Mouse (Mus musculus): ENCODE measurements around the gene Sox2.

Sox2 gene

GRCm38 (mm10) chr3:34643067-34643466 lies 7.1 kb upstream of the Sox2 start:
- ATAC-seq (ENCODE audit: low TSS enrichment): no peak

- ATAC-seq (ENCODE audit: low TSS enrichment): no peak
Measured at GRCm38 (mm10) chr3:34643536-34644115, 6.6 kb upstream of the Sox2 start.

- ATAC-seq (ENCODE audit: low TSS enrichment): no peak
Measured at GRCm38 (mm10) chr3:34646169-34646568, 4.0 kb upstream of the Sox2 start.

- no peak for ATAC-seq (ENCODE audit: low TSS enrichment)
Measured at GRCm38 (mm10) chr3:34647688-34648087, 2.5 kb upstream of the Sox2 start.

- ATAC-seq (ENCODE audit: low TSS enrichment): no peak
Measured at GRCm38 (mm10) chr3:34648105-34648832, 1.9 kb upstream of the Sox2 start.

- peak; percentile 25 for ATAC-seq (ENCODE audit: low TSS enrichment)
Measured at GRCm38 (mm10) chr3:34648833-34649719, 1.1 kb upstream of the Sox2 start.

GRCm38 (mm10) chr3:34650621-34651361 lies 586 bp downstream of the Sox2 start:
- ATAC-seq (ENCODE audit: low TSS enrichment): no peak

GRCm38 (mm10) chr3:34651486-34652170 lies 1.4 kb downstream of the Sox2 start:
- no peak for ATAC-seq (ENCODE audit: low TSS enrichment)

- ATAC-seq (ENCODE audit: low TSS enrichment): no peak
Measured at GRCm38 (mm10) chr3:34652616-34653015, 2.4 kb downstream of the Sox2 start.

- ATAC-seq (ENCODE audit: low TSS enrichment): no peak
Measured at GRCm38 (mm10) chr3:34653235-34653976, 3.2 kb downstream of the Sox2 start.

GRCm38 (mm10) chr3:34653977-34654500 lies 3.8 kb downstream of the Sox2 start:
- ATAC-seq (ENCODE audit: low TSS enrichment): no peak

- no peak for ATAC-seq (ENCODE audit: low TSS enrichment)
Measured at GRCm38 (mm10) chr3:34654781-34655180, 4.6 kb downstream of the Sox2 start.

- no peak for ATAC-seq (ENCODE audit: low TSS enrichment)
Measured at GRCm38 (mm10) chr3:34655311-34656075, 5.3 kb downstream of the Sox2 start.

GRCm38 (mm10) chr3:34656153-34656552 lies 5.9 kb downstream of the Sox2 start:
- no peak for ATAC-seq (ENCODE audit: low TSS enrichment)

- no peak for ATAC-seq (ENCODE audit: low TSS enrichment)
Measured at GRCm38 (mm10) chr3:34656813-34657700, 6.9 kb downstream of the Sox2 start.

GRCm38 (mm10) chr3:34657701-34658090 lies 7.5 kb downstream of the Sox2 start:
- no peak for ATAC-seq (ENCODE audit: low TSS enrichment)

GRCm38 (mm10) chr3:34658241-34658965 lies 8.2 kb downstream of the Sox2 start:
- no peak for ATAC-seq (ENCODE audit: low TSS enrichment)

Measured in frontal cortex, adult (tissue).